Mouse (Mus musculus) neural tube, embryonic 14.5 days (tissue): ENCODE data around the gene Gm884. TPM values are rescaled to one million over a fixed set of nuclear protein-coding genes. Genes with fewer than 3 reads are reported as not detected.
"Not testable (repeated sequence)": the region's sequence is repeated elsewhere in the genome, so short reads cannot be mapped to it uniquely, and the experiment has no call there.

Source experiments
- ATAC-seq: fragments of 200-750 bp; cut with Nextera tagmentation; 2 replicates; pipeline ENCODE4 v1.8.0; 2017; ENCODE audit warnings: low read depth, mild to moderate bottlenecking, moderate TSS enrichment, moderate library complexity
- H3K27ac ChIP-seq: fragments of 300-500 bp; sonication (generic); 2 replicates; pipeline ENCODE4 v1.5.1; 2014; ENCODE audit warnings: low read depth, mild to moderate bottlenecking, control low read depth, low read length, moderate library complexity, mixed read lengths
- H3K27me3 ChIP-seq: fragments of 300-500 bp; sonication (generic); 2 replicates; pipeline ENCODE4 v1.6.1; 2014; ENCODE audit warnings: low read length; ENCODE audit not compliant: control insufficient read depth, insufficient read depth
- H3K36me3 ChIP-seq: fragments of 300-500 bp; sonication (generic); 2 replicates; pipeline ENCODE4 v1.6.1; 2014; ENCODE audit warnings: low read length, mixed read lengths; ENCODE audit not compliant: control insufficient read depth, insufficient read depth
- H3K4me1 ChIP-seq: fragments of 300-500 bp; sonication (generic); 2 replicates; pipeline ENCODE4 v1.6.1; 2014; ENCODE audit warnings: low read length; ENCODE audit not compliant: control insufficient read depth, insufficient read depth
- H3K4me2 ChIP-seq: fragments of 300-500 bp; sonication (generic); 2 replicates; pipeline ENCODE4 v1.6.1; 2014; ENCODE audit warnings: mild to moderate bottlenecking, low read depth, low read length, control low read depth
- H3K4me3 ChIP-seq: fragments of 300-500 bp; sonication (generic); 2 replicates; pipeline ENCODE4 v1.5.1; 2014; ENCODE audit warnings: low read depth, low read length, control low read depth, mixed read lengths
- H3K9ac ChIP-seq: fragments of 300-500 bp; sonication (generic); replicated peaks from 2 replicates; pipeline ENCODE4 v1.6.1; 2014; ENCODE audit warnings: low read depth, mild to moderate bottlenecking, control low read depth, low read length, mixed read lengths
- H3K9me3 ChIP-seq: fragments of 300-500 bp; sonication (generic); 2 replicates; pipeline ENCODE4 v1.6.1; 2016; ENCODE audit warnings: low read length; ENCODE audit not compliant: control insufficient read depth
- WGBS: fragments of 180-500 bp; shearing (Covaris S2); extraction: QIAGEN DNeasy Blood & Tissue Kit; methylation state at CpG from one replicate; pipeline ENCODE4 v1.1.7; 2014; 5-methylcytosine and 5-hydroxymethylcytosine counted together
- polyA plus RNA-seq: library from polyadenylated mRNA; unstranded; fragments of >200 nt; fragmentation: Nextera tagmentation; extraction: Ambion mirVana; gene quantifications from 2 replicates; pipeline ENCODE4 v1.2.1, GENCODE M21; 2014

The Gm884 gene
- polyA plus RNA-seq, 1 experiment from 2014 or later, result not detected

- no peak for ATAC-seq
- Histone ChIP-seq H3K9me3 (no peaks in the 10 kb centered on the region; the same call in none of the 2 replicates), H3K36me3 (no peaks in the 10 kb centered on the region), H3K27ac (no peak overlapping the region), H3K27me3 (no peaks in the 10 kb centered on the region), H3K9ac (no peak overlapping the region), H3K4me3 (no peak overlapping the region), H3K4me1 (no peaks in the 10 kb centered on the region), H3K4me2 (no peak overlapping the region)
- 95% methylated on average over 11 of the region's 11 CpGs for WGBS
Observed at GRCm38 (mm10) chr11:103578339-103578738, 42.6 kb downstream of the Gm884 start.

GRCm38 (mm10) chr11:103556021-103556420 is 64.9 kb downstream of the Gm884 start:
- no peaks in the 10 kb centered on the region for H3K9me3 ChIP-seq
- H3K4me3 ChIP-seq, result no peak overlapping the region
- 89% methylated on average over 2 of the region's 2 CpGs for WGBS
- ATAC-seq, result no peak
- H3K4me2 ChIP-seq, result no peak overlapping the region
- no peaks in the 10 kb centered on the region for H3K4me1 ChIP-seq
- no peak overlapping the region for H3K27ac ChIP-seq
- no peak overlapping the region for H3K9ac ChIP-seq
- no peaks in the 10 kb centered on the region for H3K27me3 ChIP-seq
- no peaks in the 10 kb centered on the region for H3K36me3 ChIP-seq

GRCm38 (mm10) chr11:103534973-103535372 is 86.0 kb downstream of the Gm884 start:
- not testable (repeated sequence) for H3K4me3 ChIP-seq, H3K4me2 ChIP-seq, H3K4me1 ChIP-seq, ATAC-seq, H3K27me3 ChIP-seq, H3K9me3 ChIP-seq, H3K27ac ChIP-seq, H3K9ac ChIP-seq, H3K36me3 ChIP-seq
- WGBS, result 14% methylated on average over 1 of the region's 1 CpGs

GRCm38 (mm10) chr11:103512111-103512510 is 108.8 kb downstream of the Gm884 start:
- Histone ChIP-seq H3K9me3 (no peaks in the 10 kb centered on the region), H3K27me3 (no peaks in the 10 kb centered on the region), H3K36me3 (no peaks in the 10 kb centered on the region), H3K9ac (no peak overlapping the region), H3K27ac (no peak overlapping the region), H3K4me3 (no peak overlapping the region), H3K4me1 (no peaks in the 10 kb centered on the region), H3K4me2 (no peak overlapping the region)
- 88% methylated on average over 2 of the region's 2 CpGs for WGBS
- ATAC-seq, result no peak

- H3K27ac ChIP-seq, result no peak within 1 kb of the TSS
- H3K9me3 ChIP-seq, result no peaks in the 10 kb centered on the region
- no peak within 1 kb of the TSS for H3K9ac ChIP-seq
- H3K4me2 ChIP-seq, result no peak within 1 kb of the TSS
- H3K4me3 ChIP-seq, result no peak within 1 kb of the TSS
- 95% methylated on average over 12 of the region's 12 CpGs for WGBS
- no peaks in the 10 kb centered on the region for H3K27me3 ChIP-seq
- no peaks in the 10 kb centered on the region for H3K36me3 ChIP-seq
- no peaks in the 10 kb centered on the region for H3K4me1 ChIP-seq
- ATAC-seq, result no peak
Observed at GRCm38 (mm10) chr11:103504497-103504896, 116.4 kb downstream of the Gm884 start, which contains the start of gene Lrrc37a. TSS of gene Lrrc37a (minus strand) at chr11:103504597.

Other genes with a start within 250 kb of the Gm884 start
- 9.5 and 11.1 TPM in 2 replicates for gene Plekhm1, start 208.5 kb downstream of the Gm884 start, polyA plus RNA-seq
- not detected in 2 replicates for gene Lrrc37a, start 116.5 kb downstream of the Gm884 start, polyA plus RNA-seq
- gene Lyzl6, start 17.8 kb upstream of the Gm884 start, polyA plus RNA-seq, result not detected in 2 replicates
- 0.27 TPM in 1 of 2 replicates, not detected in the other for gene Rprml, start 28.4 kb upstream of the Gm884 start, polyA plus RNA-seq
- gene Gosr2, start 76.8 kb upstream of the Gm884 start, polyA plus RNA-seq, result 76.3 and 88.8 TPM in 2 replicates
- 0.14 and 0.25 TPM in 2 replicates for gene Wnt9b, start 128.7 kb upstream of the Gm884 start, polyA plus RNA-seq
- gene Wnt3, start 153.0 kb upstream of the Gm884 start, polyA plus RNA-seq, result 9.5 and 11.2 TPM in 2 replicates